ENCODE assay signal across 8 mouse cellular contexts in the genomic region with DNA sequence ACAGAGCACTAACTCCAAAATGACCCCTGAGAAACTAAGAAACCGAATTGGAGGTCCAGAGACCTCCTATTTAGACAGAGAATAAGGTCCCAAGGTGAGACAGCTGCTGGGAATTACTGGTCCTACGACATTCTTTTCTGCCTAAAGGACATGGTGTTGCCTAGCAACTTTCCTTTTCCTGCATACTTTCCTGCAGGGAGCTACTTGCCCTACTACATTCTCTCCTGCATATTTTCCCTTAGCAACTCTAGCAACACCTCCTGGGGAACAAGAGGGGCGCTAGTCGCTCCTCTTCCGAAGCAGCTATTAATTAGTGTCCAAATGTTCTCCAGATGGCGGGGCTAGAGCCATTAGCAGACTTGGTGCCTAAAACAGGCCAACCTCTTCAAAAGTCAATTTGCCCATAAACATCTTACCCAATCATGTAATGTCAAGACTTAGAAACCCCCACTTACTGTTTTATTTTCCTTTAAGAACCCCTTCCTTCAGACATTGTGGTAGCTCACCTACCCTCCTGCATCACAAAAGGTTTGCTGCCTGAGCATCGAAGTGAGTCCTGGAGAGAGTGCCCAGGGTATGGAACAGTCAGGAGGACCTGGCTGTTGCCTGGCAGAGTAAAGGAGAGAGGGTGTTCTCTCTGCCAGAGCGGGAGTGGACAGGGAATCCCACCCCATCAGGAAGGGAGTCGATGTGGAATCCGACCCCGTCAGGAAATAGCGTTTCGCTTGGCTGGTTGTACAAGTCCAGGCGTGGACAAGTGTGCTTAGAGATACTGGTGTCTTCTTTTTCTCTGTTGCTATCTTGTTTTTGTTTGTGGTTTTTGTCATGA. TPM values are rescaled to one million over a fixed set of nuclear protein-coding genes. Genes with fewer than 3 reads are reported as not detected.
A peak's percentile ranks its signal among the peaks of the same experiment; 100 is the strongest.
DNase-seq lines count a peak whose midpoint lies in the region; ATAC-seq and TF ChIP-seq lines count a peak whose summit lies in the region.

No protein-coding gene starts in this region.

- H3K4me3 ChIP-seq in heart, embryonic 13.5 days, result no peak overlapping the region
- H3K4me3 ChIP-seq in liver, postnatal 0 days (ENCODE audit: low read depth, low read length), result no peak overlapping the region
- H3K4me3 ChIP-seq in stomach, postnatal 0 days (ENCODE audit: low read depth, low read length), result no peak overlapping the region

- H3K9ac ChIP-seq in heart, embryonic 13.5 days, result no peak overlapping the region
- H3K9ac ChIP-seq in liver, postnatal 0 days (replicated peaks), result no peak overlapping the region
- H3K9ac ChIP-seq in stomach, postnatal 0 days (ENCODE audit: low read length), result no peak overlapping the region

- no peak for TF ChIP-seq EP300 in liver, postnatal 0 days (IDR thresholded peaks at IDR 0.05; ENCODE audit: low read depth)
- TF ChIP-seq EP300 in stomach, postnatal 0 days (optimal IDR thresholded peaks at IDR 0.05), result no peak

- H3K27me3 ChIP-seq in heart, embryonic 13.5 days (replicated peaks), result no peaks in the 10 kb centered on the region
- H3K27me3 ChIP-seq in liver, postnatal 0 days (ENCODE audit: insufficient read depth, low read length), result no peaks in the 10 kb centered on the region
- H3K27me3 ChIP-seq in stomach, postnatal 0 days (ENCODE audit: control insufficient read depth, insufficient read depth, low read length), result no peaks in the 10 kb centered on the region

- H3K9me3 ChIP-seq in heart, embryonic 13.5 days, result no peaks in the 10 kb centered on the region
- H3K9me3 ChIP-seq in liver, postnatal 0 days (ENCODE audit: low read length), result no peaks in the 10 kb centered on the region
- no peaks in the 10 kb centered on the region for H3K9me3 ChIP-seq in stomach, postnatal 0 days (ENCODE audit: control insufficient read depth, low read length)

- peaks cover 14% of the 10 kb centered on the region for H3K4me1 ChIP-seq in heart, embryonic 13.5 days
- H3K4me1 ChIP-seq in liver, postnatal 0 days (ENCODE audit: insufficient read depth), result peaks cover 8% of the 10 kb centered on the region; the same call in 1 of the 2 replicates
- H3K4me1 ChIP-seq in stomach, postnatal 0 days (replicated peaks; ENCODE audit: control insufficient read depth, insufficient read depth), result no peaks in the 10 kb centered on the region

- no peaks in the 10 kb centered on the region for H3K36me3 ChIP-seq in heart, embryonic 13.5 days
- no peaks in the 10 kb centered on the region for H3K36me3 ChIP-seq in liver, postnatal 0 days (replicated peaks; ENCODE audit: insufficient read depth, low read length)
- H3K36me3 ChIP-seq in stomach, postnatal 0 days (ENCODE audit: control insufficient read depth, insufficient read depth, low read length), result no peaks in the 10 kb centered on the region

- H3K27ac ChIP-seq in heart, embryonic 13.5 days (replicated peaks), result no peak overlapping the region; the same call in 1 of the 2 replicates
- no peak overlapping the region for H3K27ac ChIP-seq in liver, postnatal 0 days (ENCODE audit: low read depth)
- H3K27ac ChIP-seq in stomach, postnatal 0 days (replicated peaks), result 0 out of 2 replicates have a peak overlapping the region, but pooled peaks have one; percentile 2

- H3K4me2 ChIP-seq in heart, embryonic 13.5 days, result peak overlapping the region; percentile 39
- peak overlapping the region; percentile 7; the same call in 1 of the 2 replicates for H3K4me2 ChIP-seq in liver, postnatal 0 days (ENCODE audit: low read depth, low read length)
- H3K4me2 ChIP-seq in stomach, postnatal 0 days (replicated peaks; ENCODE audit: low read depth), result no peak overlapping the region; the same call in 1 of the 2 replicates

- 23% methylated on average over 14 of the region's 14 CpGs for WGBS in heart, embryonic 13.5 days
- WGBS in liver, postnatal 0 days (ENCODE audit: insufficient replicate concordance), result 39% methylated on average over 14 of the region's 14 CpGs
- 33% methylated on average over 14 of the region's 14 CpGs for WGBS in stomach, postnatal 0 days

- DNase-seq in heart, adult 18-20 months, result no peak
- peak; percentile 96 for DNase-seq in R1 (ENCODE audit: low read depth, low spot score)
- DNase-seq in liver, postnatal 0 days, result no peak
- peak; percentile 19 for DNase-seq in stomach, postnatal 0 days (ENCODE audit: low spot score)
- no peak for DNase-seq in thymus, postnatal 10 days (ENCODE audit: low spot score in 2 of 2)
- DNase-seq in right cerebral cortex, postnatal 4 days, result no peak

- 0 out of 2 replicates have a peak, but pooled peaks have one; percentile 21 for TF ChIP-seq CTCF in liver, postnatal 0 days (IDR thresholded peaks at IDR 0.05; ENCODE audit: low read depth)
- TF ChIP-seq CTCF in stomach, postnatal 0 days (IDR thresholded peaks at IDR 0.05; ENCODE audit: low read depth), result peak; percentile 60

- no peak for ATAC-seq in heart, embryonic 13.5 days (ENCODE audit: extremely low read depth, insufficient number of reproducible peaks, low FRiP score, low TSS enrichment)
- peak; percentile 44 for ATAC-seq in inflammation-experienced regulatory T-cells, adult 6 months
- no peak for ATAC-seq in liver, postnatal 0 days
- peak; percentile 76 for ATAC-seq in stomach, postnatal 0 days (ENCODE audit: low FRiP score, low TSS enrichment)

RNA-seq across cellular contexts. Expression of gene Zfp53, which starts 15.2 kb away (rescaled TPM):
- 5.7 and 6.2 TPM in 2 replicates for polyA plus RNA-seq in heart, embryonic 13.5 days (2015; fragmentation: Nextera tagmentation; extraction: Ambion mirVana)
- 1 to 10 TPM; 2.1 to 2.4 TPM for total RNA-seq in heart, adult 18-20 months (2021)
- polyA plus RNA-seq in inflammation-experienced regulatory T-cells, adult 6 months (2017; shearing (Covaris generic)), result 10 to 100 TPM; 32.9 to 41.1 (median 34.1) TPM
- polyA plus RNA-seq in liver, postnatal 0 days (2015; fragmentation: Nextera tagmentation; extraction: Ambion mirVana), result 2.7 and 3.5 TPM in 2 replicates
- polyA plus RNA-seq in stomach, postnatal 0 days (2015; fragmentation: Nextera tagmentation; extraction: Ambion mirVana), result 8.8 and 9.3 TPM in 2 replicates

RNA-seq across cellular contexts. Expression of gene Zfp51, which starts 23.4 kb away (rescaled TPM):
- 10.1 and 10.5 TPM in 2 replicates for polyA plus RNA-seq in heart, embryonic 13.5 days (2015; fragmentation: Nextera tagmentation; extraction: Ambion mirVana)
- 1 to 10 TPM; 5.9 to 6.9 TPM for total RNA-seq in heart, adult 18-20 months (2021)
- polyA plus RNA-seq in inflammation-experienced regulatory T-cells, adult 6 months (2017; shearing (Covaris generic)), result 10 to 100 TPM; 29.4 to 41.9 (median 36.2) TPM
- 3.1 and 4.7 TPM in 2 replicates for polyA plus RNA-seq in liver, postnatal 0 days (2015; fragmentation: Nextera tagmentation; extraction: Ambion mirVana)
- polyA plus RNA-seq in stomach, postnatal 0 days (2015; fragmentation: Nextera tagmentation; extraction: Ambion mirVana), result 7.9 and 8.7 TPM in 2 replicates

RNA-seq across cellular contexts. Expression of gene Zfp54, which starts 50.5 kb away (rescaled TPM):
- polyA plus RNA-seq in heart, embryonic 13.5 days (2015; fragmentation: Nextera tagmentation; extraction: Ambion mirVana), result 3.1 and 3.4 TPM in 2 replicates
- total RNA-seq in heart, adult 18-20 months (2021), result under 1 TPM; 0.89 to 0.95 TPM
- polyA plus RNA-seq in inflammation-experienced regulatory T-cells, adult 6 months (2017; shearing (Covaris generic)), result 10 to 100 TPM in 2 of 3 experiments, 1 to 10 TPM in 1; 9.0 to 19.1 (median 12.5) TPM
- 1.7 and 1.9 TPM in 2 replicates for polyA plus RNA-seq in liver, postnatal 0 days (2015; fragmentation: Nextera tagmentation; extraction: Ambion mirVana)
- polyA plus RNA-seq in stomach, postnatal 0 days (2015; fragmentation: Nextera tagmentation; extraction: Ambion mirVana), result 4.7 and 5.5 TPM in 2 replicates

Comparison
In these comparisons a context has a peak if more than half of its experiments do, and no peak if none do; other contexts are left out.
1. ATAC-seq: peak in inflammation-experienced regulatory T-cells, adult 6 months (single experiment) and stomach, postnatal 0 days (single experiment); none in heart, embryonic 13.5 days (single experiment) and liver, postnatal 0 days (single experiment).
2. DNase-seq: peak in R1 (single experiment) and stomach, postnatal 0 days (single experiment); none in heart, adult 18-20 months (0 of 2), liver, postnatal 0 days (single experiment), thymus, postnatal 10 days (0 of 2) and right cerebral cortex, postnatal 4 days (single experiment).